Mouse (Mus musculus) bone marrow, adult 2 months (tissue): ENCODE data around the gene Adgrf1.

Experiments
- CTCF ChIP-seq: fragments of 200-500 bp; IDR thresholded peaks from 2 replicates; pipeline ENCODE4 v1.5.1; 2011; ENCODE audit warnings: low read length, control low read depth; ENCODE audit not compliant: control insufficient read depth, insufficient read depth
- POLR2A ChIP-seq: fragments of 200-500 bp; IDR thresholded peaks from 2 replicates; pipeline ENCODE4 v1.6.1; 2011; ENCODE audit warnings: low read depth, mild to moderate bottlenecking, control low read depth, low read length, borderline replicate concordance; ENCODE audit not compliant: control insufficient read depth

DNA sequence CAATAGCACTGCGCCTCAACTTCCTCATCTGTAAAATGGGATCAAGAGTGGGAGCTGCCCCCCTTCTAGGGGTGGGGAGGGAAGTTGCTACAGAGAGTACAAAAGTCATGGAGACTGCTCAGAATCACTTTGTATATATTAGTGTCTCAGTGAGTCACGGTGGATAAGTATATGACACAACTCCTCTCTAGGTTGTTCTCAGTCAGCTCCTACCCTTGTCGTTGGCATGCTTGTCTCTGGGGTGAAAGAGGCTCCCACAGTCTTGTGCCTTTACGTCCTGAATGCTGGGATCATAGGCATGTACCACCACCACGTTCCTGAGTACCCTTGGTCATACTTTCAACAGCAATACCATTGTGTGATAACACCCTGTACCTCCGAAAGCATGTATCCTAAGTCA lies 4.2 kb upstream of the Adgrf1 start:
- TF ChIP-seq CTCF, result no peak
- TF ChIP-seq POLR2A, result no peak
